Mouse (Mus musculus) 3134 (cell line): ENCODE data around the gene B3gnt7.

Experiments used
- DNase-seq: peaks from one replicate; pipeline ENCODE4 v3.0.0-alpha.2; 2011; ENCODE audit warnings: low spot score; ENCODE audit not compliant: insufficient read length; ENCODE audit errors: extremely low read depth

The B3gnt7 gene

DNA sequence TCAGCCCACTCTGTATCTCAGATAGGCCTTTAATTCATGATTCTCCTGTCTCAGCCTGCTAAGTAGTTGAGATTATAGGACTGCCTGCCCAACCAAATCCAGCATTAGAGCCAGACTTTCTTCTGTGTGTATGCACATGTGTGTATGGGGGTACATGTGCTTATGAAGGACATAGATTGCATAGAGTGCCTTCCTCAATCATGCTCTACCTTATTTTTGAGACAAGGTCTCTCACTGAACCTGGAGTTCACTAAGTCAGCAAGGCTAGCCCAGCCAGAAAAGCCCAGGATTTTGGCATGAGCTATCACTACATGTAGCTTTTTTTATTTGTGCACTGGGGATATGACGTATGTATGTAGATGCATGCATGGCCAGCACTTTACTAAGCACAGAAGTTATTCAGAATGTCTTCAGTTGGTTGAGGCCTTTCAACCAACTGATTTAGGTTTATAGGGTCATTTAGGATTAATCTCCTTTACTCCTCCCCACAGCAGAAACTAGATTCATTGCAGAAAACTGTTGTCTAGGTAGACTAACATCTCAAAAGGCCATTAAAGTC lies 40.5 kb downstream of the B3gnt7 start:
- DNase-seq = no peak

DNA sequence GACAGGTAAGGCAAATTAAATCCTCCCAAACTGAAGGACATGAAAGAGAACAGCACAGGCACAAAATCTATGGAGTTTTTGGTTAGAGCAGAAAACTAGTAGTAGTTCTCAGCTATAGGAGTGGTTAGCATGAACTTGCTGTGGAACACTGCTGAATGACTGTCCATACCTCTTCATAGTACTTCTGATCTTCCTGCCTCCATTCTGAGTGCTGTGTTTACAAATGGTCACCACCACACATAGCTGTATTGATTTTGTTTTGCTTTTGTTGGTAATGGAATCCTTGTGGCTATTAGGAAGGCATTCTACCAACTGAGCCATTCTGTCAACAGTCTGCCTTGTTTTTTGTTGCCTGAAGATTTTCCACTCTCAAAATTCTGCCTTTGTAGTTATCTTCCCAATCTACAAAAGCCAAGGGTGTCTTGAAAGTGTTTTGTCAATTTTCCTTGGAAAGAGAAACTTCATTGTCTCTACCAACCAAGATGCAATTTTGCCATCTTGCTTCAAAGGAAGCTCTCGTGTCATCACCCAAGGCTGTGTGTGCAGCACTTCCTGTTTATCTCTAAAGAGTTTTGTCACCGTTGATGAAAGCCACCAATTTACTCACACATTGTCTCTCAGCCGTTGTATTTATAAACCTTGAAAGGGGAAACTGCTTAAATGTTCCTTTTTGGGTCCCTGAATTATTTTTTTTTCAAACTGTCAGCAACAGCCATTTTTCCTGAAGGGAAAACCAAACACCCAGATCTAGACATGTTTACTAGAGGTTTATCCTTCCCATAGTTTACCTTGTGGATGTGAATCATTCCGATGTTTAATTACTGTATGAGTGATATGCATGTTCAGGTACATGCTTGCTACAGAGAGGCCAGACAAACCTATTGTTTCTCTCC lies 41.6 kb downstream of the B3gnt7 start:
- DNase-seq = no peak

DNA sequence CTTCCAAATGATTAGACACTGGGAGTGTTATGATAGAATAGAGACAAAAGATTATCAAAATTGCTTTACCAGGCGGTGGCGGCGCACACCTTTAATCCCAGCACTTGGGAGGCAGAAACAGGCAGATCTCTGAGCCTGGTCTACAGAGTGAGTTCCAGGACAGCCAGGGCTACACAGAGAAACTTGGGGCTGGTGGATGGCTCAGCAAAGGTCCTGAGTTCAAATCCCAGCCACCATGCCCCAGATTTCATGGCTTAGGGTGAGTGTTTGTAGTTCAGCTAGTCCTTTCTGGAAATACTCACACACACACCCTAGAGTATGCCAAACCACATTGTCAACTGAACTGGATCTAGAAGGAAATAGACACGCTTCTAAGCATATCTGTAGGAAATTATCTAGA lies 42.4 kb downstream of the B3gnt7 start:
- DNase-seq = no peak

DNA sequence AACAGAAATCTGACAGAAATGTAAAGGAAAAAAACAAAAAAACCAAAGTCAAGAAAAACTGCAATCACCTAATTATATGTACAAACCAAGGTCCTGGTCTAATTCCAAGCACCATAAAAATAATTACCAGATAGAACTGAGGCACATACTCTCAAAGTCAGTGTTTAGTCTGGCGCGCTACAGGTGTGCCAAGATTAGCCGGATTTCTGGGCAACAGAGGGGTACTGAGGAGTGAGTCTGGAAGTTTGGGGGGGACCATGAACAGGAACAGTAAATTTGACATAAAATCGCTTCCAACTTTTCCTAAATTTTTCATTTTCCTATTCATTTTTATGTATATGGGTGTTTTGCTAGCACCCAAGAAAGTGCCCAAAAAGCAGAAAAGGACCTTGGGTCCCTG lies 43.3 kb downstream of the B3gnt7 start:
- DNase-seq = no peak

DNA sequence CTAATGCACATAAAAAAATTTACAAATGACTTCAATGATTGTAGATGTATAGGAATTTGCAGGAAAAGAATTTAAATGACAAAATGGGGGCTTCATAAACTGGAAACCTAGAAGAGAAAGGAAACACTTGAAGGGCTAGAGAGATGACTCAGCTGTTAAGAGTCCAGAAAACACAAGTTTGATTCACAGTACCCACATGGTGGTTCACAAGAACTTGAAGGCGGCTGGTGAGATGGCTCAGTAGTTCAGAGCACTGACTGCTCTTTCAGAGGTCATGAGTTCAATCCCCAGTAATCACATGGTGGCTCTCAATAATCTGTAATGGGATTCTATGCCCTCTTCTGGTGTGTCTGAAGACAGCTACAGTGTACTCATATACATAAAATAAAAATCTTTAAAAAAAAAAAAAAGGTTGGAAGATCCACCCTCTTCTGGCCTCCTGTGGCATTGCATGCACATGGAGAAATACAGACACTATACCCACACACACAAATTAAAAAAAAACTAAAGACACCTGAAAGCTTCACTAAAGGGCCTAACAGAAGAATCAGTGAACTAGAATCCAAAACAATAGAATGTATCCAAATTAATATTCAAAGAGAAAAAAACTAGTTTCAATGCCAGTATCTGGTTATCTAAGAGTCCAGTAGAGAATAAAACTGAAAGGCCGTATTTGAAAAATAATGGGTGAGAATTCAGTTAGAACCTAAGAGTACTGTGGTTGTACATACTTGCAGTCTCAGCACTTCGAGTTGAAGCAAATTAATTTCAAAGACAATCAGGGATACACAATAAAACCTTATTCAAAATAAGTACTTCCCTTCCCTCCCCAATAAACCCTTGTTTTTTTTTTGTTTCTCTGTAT lies 44.5 kb downstream of the B3gnt7 start:
- DNase-seq = peak; percentile 36

DNA sequence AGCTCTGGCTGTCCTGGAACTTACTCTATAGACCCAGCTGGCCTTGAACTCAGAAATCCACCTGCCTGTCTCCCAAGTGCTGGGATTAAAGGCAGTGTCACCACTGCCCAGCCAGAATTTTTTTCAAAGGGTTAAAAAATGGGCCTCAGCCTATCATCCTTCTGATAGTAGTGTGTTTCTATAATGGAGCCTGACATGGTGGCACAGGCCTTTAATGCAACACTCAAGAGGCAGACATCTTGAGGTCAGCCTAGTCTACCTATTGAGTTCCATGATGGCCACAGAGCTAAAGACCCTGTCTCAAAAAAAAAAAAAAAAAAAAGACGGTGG lies 45.0 kb downstream of the B3gnt7 start:
- no peak for DNase-seq

DNA sequence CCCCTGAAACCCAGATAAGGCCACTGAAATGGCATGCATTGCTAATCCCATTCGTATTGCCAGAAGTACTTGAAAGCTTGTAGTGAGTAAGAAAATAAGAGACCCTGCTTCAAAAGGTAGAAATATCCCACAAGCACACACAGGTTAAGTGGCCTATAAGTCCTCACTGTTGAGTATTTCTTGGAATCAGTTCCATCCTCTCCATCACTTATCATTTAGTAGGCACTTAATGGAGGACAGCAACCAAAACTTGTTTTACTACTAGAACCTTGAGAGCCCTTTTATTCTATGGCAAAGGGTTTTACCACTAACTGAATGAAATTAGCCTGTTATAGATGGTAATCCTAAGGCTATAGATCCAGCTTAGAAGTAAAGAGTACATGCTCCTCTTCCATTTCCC lies 45.5 kb downstream of the B3gnt7 start:
- no peak for DNase-seq

DNA sequence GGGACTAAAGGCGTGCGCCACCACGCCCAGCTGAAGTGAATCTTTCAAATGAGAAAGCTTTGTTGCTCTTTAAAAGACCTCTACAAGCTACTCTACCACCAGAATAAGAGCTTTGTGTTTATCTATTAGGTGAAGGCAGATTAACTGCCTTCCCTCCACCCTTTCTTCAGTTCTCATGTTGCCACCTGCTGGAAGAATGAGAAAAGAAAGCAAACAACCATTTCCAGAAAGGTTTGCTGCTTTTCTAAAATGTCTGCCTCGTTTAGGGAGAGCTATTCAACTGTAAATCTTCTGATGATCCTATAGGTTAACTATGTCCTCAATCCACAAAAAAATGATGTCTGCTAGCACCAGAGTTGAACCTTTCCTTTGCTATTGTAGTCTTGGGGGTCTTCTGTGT lies 46.2 kb downstream of the B3gnt7 start:
- DNase-seq = no peak

DNA sequence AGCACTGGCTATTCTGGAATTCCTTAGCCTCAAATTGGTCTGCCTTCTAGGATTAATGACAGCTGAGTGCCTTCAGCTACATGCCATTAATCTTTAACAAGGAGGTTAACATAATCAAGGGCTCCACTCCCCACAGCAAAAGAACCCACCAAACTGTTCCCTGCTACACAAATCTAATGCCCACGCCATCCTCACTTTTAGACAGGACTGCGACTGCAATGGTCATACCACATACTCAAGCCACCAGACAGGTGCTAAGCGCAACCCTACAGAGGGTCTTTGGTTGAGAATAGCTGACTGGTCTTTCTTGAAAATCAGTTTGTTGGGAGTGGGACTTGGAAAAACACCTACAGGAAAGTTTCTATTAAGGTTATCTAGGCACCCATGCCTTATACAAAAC lies 46.6 kb downstream of the B3gnt7 start:
- DNase-seq = no peak

DNA sequence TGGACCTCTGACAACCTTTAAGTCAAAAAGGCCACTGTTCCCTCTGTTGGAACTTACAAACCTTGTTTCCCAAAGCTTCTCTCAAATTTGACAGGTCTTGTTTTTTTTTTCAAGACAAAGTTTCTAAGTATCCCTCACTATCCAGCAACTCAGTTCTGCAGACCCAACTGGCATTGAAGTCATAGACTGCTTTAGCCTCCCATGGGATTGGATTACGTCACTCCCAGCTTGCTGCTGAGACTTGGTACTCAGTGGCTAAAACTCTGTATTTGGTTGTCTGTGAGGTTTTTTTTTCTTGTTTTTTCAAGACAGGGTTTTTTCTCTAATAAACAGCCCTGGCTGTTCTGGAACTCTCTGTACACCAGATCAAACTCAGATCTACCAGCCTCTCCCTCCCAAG lies 47.1 kb downstream of the B3gnt7 start:
- no peak for DNase-seq

DNA sequence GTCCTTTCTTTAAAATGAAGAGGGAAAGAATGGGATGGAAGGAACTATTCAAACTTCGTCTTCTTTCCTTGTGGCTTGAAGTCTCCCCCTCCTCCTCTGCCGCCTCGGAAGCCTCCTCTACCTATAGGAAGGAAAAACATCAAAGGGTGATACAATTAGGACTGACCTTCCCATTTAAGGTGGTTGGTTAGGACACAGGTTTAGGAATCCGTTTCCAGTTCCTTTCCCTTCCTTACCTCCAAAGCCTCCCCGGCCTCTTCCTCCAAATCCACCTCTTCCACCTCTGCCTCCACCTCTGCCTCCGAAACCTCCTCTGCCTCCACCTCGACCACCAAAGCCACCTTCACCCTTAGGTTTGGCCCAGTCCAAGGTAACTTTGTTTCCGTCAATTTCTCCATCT lies 47.9 kb downstream of the B3gnt7 start:
- no peak for DNase-seq

DNA sequence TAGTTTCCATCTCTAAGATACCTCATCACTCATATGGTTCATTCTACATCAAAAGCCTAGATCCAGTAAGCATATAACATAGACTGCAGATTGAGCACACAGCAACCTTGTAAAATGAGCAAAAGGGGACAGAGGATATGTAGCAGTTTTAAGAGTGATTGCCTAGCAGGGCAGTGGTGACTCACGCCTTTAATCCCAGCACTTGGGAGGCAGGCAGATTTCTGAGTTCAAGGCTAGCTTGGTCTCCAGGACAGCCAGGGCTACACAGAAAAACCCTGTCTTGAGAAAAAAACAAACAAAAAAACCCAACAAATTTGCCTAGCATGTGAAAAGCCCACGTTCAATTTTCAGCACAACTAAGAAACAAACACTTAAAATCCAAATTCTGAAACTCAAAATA lies 51.6 kb downstream of the B3gnt7 start:
- DNase-seq = no peak
